Mouse (Mus musculus): ENCODE measurements around the gene Plxna1. TPM values are rescaled to one million over a fixed set of nuclear protein-coding genes. Genes with fewer than 3 reads are reported as not detected.

Plxna1 gene
- polyA plus RNA-seq, 1 experiment: not detected

DNA sequence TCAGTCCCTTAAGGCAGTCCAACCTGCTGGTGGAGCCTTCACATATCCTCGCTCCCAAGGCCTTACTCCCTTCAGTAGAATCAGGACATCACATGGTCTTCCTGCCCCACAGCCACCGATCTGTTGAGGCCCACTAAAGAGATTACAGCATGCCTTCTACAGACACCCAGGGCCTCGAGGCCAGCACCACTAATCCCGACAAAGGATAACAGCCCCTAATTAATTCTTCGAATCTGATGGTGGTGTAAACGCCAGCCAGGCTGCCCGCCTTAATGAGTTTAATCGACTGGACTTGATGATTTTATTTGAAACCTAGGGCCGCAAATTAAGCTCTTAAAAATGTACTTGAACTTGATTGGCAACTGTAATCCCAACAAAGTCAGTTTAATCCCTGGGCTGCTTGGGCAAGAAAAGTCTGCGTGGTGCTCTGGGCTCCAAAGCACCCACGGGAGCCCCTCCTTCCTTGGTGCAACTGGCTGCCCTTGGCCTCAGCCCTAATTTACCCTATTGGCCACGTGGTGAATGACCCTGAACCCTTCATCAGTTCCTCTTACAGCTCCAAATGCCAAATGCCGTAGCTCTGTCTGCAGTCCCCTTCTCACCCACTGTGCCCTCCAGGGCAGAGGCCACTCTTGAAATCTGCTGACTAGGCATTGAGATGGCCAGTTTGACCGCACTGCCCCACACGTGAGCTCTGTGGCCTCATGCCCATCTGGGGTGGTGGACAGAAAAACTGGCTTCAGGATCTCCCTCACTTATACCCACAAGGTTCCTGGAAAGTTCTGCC, 65.3 kb downstream of the Plxna1 start:
- TF ChIP-seq POLR2A (IDR thresholded peaks at IDR 0.05; ENCODE audit: insufficient read depth, low read depth, low read length) (no peak), CTCF (IDR thresholded peaks at IDR 0.05; ENCODE audit: insufficient read depth, low read depth, low read length) (no peak)
- Histone ChIP-seq H3K4me1 (ENCODE audit: control insufficient read depth, insufficient read depth, low read length) (no peaks in the 10 kb centered on the region), H3K27ac (ENCODE audit: insufficient read depth, low read depth, low read length) (no peak overlapping the region), H3K4me3 (ENCODE audit: insufficient read depth, low read depth, low read length) (no peak overlapping the region)
- 51% methylated on average over 15 of the region's 15 CpGs for WGBS

DNA sequence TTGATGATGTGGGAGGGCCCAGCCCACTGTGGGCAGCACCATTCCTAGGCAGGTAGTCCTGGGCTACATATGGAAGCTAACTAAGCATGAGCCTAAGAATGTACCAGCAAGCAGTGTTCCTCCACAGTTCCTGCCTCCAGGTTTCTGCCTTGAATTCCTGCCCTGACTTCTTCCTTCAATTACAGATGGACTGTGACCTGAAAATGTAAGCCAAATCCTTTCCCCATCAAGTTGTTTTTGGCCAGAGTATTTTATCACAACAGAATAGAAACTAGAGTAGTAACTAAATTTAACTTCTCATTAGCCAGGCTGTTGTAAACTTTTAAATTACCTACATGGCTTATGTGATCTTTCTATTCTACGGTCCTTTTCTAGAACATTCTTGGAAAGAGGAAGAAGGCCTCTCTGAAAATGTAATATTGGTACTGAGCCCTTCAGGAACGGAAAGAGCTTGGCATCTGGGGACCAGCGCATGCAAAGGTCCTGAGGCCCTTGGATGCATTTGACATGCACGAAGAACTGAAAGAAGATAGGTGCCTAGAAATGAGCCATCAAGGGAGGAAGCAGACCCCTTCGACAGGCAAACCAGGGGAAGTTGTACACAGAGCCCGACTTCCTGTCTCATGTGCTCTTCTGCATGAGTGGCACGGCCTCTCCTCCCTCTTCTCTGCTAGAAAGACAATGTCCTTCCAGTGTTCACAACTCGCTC, 66.3 kb downstream of the Plxna1 start:
- 91% methylated on average over 8 of the region's 8 CpGs for WGBS
- Histone ChIP-seq H3K4me1 (ENCODE audit: control insufficient read depth, insufficient read depth, low read length) (no peaks in the 10 kb centered on the region), H3K27ac (ENCODE audit: insufficient read depth, low read depth, low read length) (no peak overlapping the region), H3K4me3 (ENCODE audit: insufficient read depth, low read depth, low read length) (no peak overlapping the region)
- TF ChIP-seq CTCF (IDR thresholded peaks at IDR 0.05; ENCODE audit: insufficient read depth, low read depth, low read length) (no peak), POLR2A (IDR thresholded peaks at IDR 0.05; ENCODE audit: insufficient read depth, low read depth, low read length) (no peak)

DNA sequence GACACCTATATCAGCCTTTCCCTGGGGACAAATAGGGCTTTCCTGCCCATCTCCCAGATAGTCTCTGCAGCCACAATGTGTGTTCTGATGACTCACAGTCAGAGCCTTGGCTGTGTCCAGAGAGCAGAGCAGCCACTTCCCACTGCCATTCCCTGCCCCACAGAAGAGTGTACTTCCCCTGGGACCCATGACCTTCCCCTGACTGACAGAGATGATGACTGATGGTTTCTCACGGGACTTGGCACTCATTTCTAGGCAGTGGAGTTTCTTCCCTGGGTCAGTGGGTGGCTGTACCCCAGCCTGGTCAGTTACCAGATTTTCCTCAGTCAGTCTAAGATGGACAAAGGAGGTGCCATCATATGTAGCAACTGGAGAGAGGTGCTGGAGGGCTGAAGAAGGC, 67.8 kb downstream of the Plxna1 start:
- no peaks in the 10 kb centered on the region for H3K4me1 ChIP-seq (ENCODE audit: control insufficient read depth, insufficient read depth, low read length)
- no peak for TF ChIP-seq CTCF (IDR thresholded peaks at IDR 0.05; ENCODE audit: insufficient read depth, low read depth, low read length)
- no peak for TF ChIP-seq POLR2A (IDR thresholded peaks at IDR 0.05; ENCODE audit: insufficient read depth, low read depth, low read length)
- 85% methylated on average over 1 of the region's 1 CpGs for WGBS

DNA sequence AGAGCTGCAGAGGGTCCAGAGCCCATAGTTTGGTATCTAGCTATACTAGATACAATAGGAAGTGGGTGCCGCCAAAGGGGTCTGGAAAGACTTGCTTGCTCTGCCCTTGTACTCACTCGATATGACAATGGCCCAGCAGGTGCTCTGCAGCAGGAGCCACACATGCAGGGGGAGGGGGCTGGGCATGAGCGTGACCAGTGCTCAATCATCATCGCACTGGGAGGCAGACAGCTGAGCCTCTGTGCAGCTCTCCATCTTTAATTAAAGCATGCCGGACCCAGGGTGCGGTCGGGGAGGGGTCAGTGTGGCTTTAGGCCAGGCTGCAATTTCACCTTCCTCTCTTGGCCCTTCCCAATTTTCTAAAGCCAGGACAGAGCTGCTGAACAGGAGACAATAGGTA, 70.9 kb downstream of the Plxna1 start:
- peaks cover 2% of the 10 kb centered on the region; the same call in 1 of the 2 replicates for H3K4me1 ChIP-seq (ENCODE audit: control insufficient read depth, insufficient read depth, low read length)
- 50% methylated on average over 7 of the region's 7 CpGs for WGBS
- TF ChIP-seq CTCF (IDR thresholded peaks at IDR 0.05; ENCODE audit: insufficient read depth, low read depth, low read length): no peak
- TF ChIP-seq POLR2A (IDR thresholded peaks at IDR 0.05; ENCODE audit: insufficient read depth, low read depth, low read length): no peak
- H3K27ac ChIP-seq (ENCODE audit: insufficient read depth, low read depth, low read length): no peak overlapping the region
- H3K4me3 ChIP-seq (ENCODE audit: insufficient read depth, low read depth, low read length): no peak overlapping the region

More for the DNA sequence above, 67.8 kb downstream of the Plxna1 start:
- Histone ChIP-seq H3K4me3 (ENCODE audit: insufficient read depth, low read depth, low read length) (no peak overlapping the region), H3K27ac (ENCODE audit: insufficient read depth, low read depth, low read length) (no peak overlapping the region)

DNA sequence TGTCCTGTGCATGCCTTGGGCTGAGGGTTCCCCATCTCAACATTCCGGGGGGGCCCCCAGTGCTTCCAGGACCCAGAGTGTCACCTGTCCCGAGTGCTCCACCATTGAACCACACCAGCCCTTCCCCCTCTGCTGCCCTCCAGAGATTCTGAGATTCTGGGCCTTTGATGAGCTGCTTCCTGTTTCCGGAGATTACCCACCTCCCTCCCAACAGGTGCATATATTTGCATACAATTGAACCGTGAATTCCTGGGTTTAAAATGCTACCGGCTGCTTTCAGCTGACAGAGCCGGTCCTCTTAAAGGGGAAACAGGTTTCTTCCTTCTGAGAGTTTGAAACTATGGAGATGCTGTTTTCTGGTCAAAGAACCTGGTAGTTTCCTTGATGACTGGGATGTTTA, 74.3 kb downstream of the Plxna1 start:
- TF ChIP-seq POLR2A (IDR thresholded peaks at IDR 0.05; ENCODE audit: insufficient read depth, low read depth, low read length) (no peak), CTCF (IDR thresholded peaks at IDR 0.05; ENCODE audit: insufficient read depth, low read depth, low read length) (no peak)
- Histone ChIP-seq H3K4me3 (ENCODE audit: insufficient read depth, low read depth, low read length) (no peak overlapping the region), H3K4me1 (ENCODE audit: control insufficient read depth, insufficient read depth, low read length) (peaks cover 5% of the 10 kb centered on the region), H3K27ac (ENCODE audit: insufficient read depth, low read depth, low read length) (no peak overlapping the region)
- WGBS: 60% methylated on average over 6 of the region's 6 CpGs

DNA sequence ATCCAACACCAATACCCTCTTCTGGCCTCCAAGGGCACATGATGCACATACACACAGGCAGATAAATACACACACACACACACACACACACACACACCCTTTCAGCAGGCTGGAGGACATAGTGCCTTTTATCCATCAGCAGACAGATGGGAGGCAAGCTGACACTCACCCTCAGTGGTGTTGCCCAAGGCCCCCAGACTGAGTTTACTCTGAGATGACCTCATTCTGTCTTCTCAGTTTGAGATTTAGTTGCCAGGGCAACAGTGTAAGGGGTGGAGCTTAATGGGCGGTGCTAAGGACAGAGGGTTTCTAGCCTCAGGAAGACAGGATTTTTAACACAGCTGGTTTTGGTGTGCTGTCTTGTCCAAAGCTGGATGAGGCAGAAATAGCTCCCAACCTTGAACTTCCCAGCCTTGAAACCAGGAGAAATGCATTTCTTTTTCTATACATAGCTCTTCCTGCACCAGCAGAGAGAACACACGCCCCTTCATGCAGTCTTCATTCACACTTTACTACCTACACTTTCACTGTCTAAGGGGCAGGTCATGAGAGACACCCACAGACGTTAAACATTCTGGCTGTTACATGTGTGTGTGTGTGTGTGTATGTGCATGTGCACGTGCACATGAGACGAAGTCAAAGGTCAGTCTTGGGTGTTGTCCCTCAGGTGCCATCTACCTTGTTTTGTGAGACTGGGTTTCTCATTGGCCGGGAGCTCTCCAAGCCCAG, 75.6 kb downstream of the Plxna1 start:
- H3K4me3 ChIP-seq (ENCODE audit: insufficient read depth, low read depth, low read length): no peak overlapping the region
- peaks cover 11% of the 10 kb centered on the region for H3K4me1 ChIP-seq (ENCODE audit: control insufficient read depth, insufficient read depth, low read length)
- WGBS: 55% methylated on average over 6 of the region's 6 CpGs
- H3K27ac ChIP-seq (ENCODE audit: insufficient read depth, low read depth, low read length): no peak overlapping the region
- TF ChIP-seq CTCF (IDR thresholded peaks at IDR 0.05; ENCODE audit: insufficient read depth, low read depth, low read length) (no peak), POLR2A (IDR thresholded peaks at IDR 0.05; ENCODE audit: insufficient read depth, low read depth, low read length) (no peak)

DNA sequence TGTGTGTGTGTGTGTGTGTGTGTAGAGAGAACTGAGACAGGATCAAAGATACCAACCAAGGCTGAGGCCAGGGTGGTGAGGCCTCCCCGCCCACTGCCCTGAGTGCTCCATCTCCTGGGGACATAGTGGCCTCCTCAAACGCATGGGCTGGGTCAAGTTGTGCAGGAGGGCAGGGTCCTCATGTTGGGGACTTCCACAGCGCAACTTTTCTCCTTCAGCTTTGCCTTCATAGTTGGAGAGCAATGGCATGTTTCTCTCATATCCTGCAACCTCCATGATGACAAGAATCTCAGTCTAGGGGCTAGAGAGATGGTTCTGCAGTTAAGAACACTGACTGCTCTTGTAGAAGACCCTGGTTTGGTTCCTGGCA, 76.1 kb downstream of the Plxna1 start:
- TF ChIP-seq POLR2A (IDR thresholded peaks at IDR 0.05; ENCODE audit: insufficient read depth, low read depth, low read length): no peak
- no peak for TF ChIP-seq CTCF (IDR thresholded peaks at IDR 0.05; ENCODE audit: insufficient read depth, low read depth, low read length)
- WGBS: 92% methylated on average over 3 of the region's 3 CpGs
- Histone ChIP-seq H3K27ac (ENCODE audit: insufficient read depth, low read depth, low read length) (no peak overlapping the region), H3K4me1 (ENCODE audit: control insufficient read depth, insufficient read depth, low read length) (peaks cover 16% of the 10 kb centered on the region), H3K4me3 (ENCODE audit: insufficient read depth, low read depth, low read length) (no peak overlapping the region)

DNA sequence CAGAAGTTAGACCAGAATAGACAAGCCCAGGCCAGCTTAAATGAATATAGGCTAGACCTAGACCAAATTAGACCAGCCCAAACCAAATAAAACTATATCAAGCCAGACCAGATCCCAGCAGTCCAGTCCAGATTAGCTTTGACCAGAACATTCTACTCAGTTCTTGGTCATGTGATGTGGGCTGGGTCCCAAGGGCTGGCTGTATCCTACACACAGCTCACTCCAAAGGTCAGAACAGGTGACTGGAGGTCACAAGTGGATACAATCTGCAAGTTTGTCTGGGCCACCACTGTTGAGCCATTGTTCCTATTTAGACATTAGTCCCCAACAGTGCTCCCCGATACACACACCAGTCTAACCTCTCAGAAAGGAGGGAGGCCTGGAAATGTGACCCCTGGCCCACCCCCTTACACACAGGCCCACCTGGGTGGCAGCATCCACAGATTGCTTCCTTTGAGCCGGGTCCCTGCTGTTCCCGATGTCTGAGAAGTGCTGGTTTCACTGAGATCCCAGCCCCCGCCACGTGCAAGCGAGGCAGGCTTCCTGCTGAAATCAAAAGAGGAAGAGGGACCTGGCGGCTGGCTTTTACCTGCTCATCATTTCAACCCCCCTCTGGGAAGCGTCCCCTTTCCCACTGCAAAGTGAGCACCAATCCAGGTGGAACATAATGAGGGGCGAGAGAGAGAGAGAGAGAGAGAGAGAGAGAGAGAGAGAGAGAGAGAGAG, 76.7 kb downstream of the Plxna1 start:
- WGBS: 69% methylated on average over 9 of the region's 9 CpGs
- TF ChIP-seq POLR2A (IDR thresholded peaks at IDR 0.05; ENCODE audit: insufficient read depth, low read depth, low read length) (no peak), CTCF (IDR thresholded peaks at IDR 0.05; ENCODE audit: insufficient read depth, low read depth, low read length) (no peak)
- H3K27ac ChIP-seq (ENCODE audit: insufficient read depth, low read depth, low read length): no peak overlapping the region
- H3K4me3 ChIP-seq (ENCODE audit: insufficient read depth, low read depth, low read length): no peak overlapping the region
- peaks cover 16% of the 10 kb centered on the region for H3K4me1 ChIP-seq (ENCODE audit: control insufficient read depth, insufficient read depth, low read length)
